Mouse (Mus musculus) olfactory bulb, adult 2 months (tissue): ENCODE data around the gene Ccnl2. TPM values are rescaled to one million over a fixed set of nuclear protein-coding genes. Genes with fewer than 3 reads are reported as not detected.

Experiments used
- H3K27ac ChIP-seq: fragments of 200-500 bp; 2 replicates; pipeline ENCODE4 v1.5.1; 2012; ENCODE audit warnings: low read depth, low read length; ENCODE audit not compliant: insufficient read depth
- H3K4me1 ChIP-seq: fragments of 200-500 bp; 2 replicates; pipeline ENCODE4 v1.6.1; 2012; ENCODE audit warnings: low read length; ENCODE audit not compliant: control insufficient read depth, insufficient read depth
- H3K4me3 ChIP-seq: fragments of 200-500 bp; 2 replicates; pipeline ENCODE4 v1.5.1; 2012; ENCODE audit warnings: mild to moderate bottlenecking, low read depth, low read length, moderate library complexity; ENCODE audit not compliant: insufficient read depth
- CTCF ChIP-seq: fragments of 200-500 bp; IDR thresholded peaks from 2 replicates; pipeline ENCODE4 v1.5.1; 2012; ENCODE audit warnings: low read depth, mild to moderate bottlenecking, low read length, moderate library complexity; ENCODE audit not compliant: insufficient read depth
- POLR2A ChIP-seq: fragments of 200-500 bp; IDR thresholded peaks from 2 replicates; pipeline ENCODE4 v1.6.1; 2012; ENCODE audit warnings: mild to moderate bottlenecking, low read depth, low read length, moderate library complexity; ENCODE audit not compliant: insufficient read depth
- WGBS: fragments of 180-500 bp; shearing (Covaris S2); methylation state at CpG from one replicate; pipeline ENCODE4 v1.1.7; 2018; 5-methylcytosine and 5-hydroxymethylcytosine counted together
- polyA plus RNA-seq: library from polyadenylated mRNA; stranded (reverse); fragments of >200 nt; gene quantifications from 2 replicates; pipeline ENCODE4 v1.2.4, GENCODE M21; 2012; ENCODE audit warnings: low replicate concordance; ENCODE audit not compliant: missing spikeins, insufficient read depth, insufficient read length

Gene Ccnl2
- polyA plus RNA-seq: 186 and 258 TPM in 2 replicates

DNA sequence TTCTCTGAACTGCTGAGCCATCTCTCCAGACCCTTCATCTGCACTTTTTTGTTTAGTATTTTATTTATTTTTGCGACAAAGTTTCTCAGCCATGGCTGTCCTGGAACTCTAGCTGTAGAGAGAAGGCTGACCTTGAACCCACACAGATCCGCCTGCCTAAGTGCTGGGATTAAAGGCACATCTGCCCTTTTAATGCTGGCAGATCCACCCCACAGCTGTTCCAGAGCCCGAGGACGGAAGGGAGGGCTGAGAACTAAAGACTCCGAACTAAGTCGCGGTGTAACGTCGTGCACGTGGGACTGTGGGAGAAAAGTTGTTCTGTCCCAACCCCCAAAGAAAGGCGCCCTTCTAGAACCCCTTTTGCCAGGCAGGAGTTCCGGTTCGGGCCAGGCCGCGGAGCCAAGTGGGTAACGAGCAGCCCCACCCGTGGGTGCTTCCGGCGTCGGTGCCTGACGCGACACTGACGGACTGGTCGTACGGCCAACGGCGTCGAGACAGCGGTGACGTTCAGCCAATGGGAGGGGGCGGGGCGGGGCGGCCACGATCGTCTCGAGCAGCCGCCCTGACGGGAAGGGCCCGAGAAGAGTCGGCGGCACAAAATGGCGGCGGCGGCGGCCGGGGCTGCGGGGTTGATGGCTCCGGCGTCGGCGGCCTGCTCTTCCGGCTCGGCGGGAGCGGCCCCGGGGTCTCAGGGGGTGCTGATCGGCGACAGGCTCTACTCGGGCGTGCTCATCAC lies at the start of gene Ccnl2:
Ccnl2 (plus strand) TSS at position 561 of the 736 bp plus-strand sequence.
- peak within 1 kb of the TSS; percentile 73 for H3K4me3 ChIP-seq
- peak within 1 kb of the TSS; percentile 91 for H3K27ac ChIP-seq
- TF ChIP-seq CTCF (no peak), POLR2A (peak; percentile 72)
- WGBS: under 1% methylated on average over 60 of the region's 60 CpGs
- H3K4me1 ChIP-seq: no peaks in the 10 kb centered on the region

DNA sequence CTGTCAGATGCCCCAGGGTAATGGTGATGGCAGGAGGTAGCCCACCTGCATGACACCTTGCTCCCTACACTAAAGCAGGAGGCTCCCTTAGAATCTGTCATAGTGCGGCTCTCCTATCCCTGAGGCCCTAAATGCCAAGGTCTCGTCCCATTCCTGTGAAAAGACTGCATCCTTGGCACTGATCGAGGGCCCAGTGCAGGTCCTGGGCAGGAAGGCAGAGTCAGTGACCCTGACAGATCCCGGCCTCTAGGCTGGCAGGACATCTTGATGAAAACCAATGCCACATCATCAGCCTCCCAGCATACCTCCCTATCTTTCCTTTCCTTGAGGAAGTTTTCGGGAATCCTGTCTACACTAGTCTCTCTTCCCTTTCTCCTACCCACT lies 42.8 kb upstream of the Ccnl2 start:
- Histone ChIP-seq H3K4me3 (peak overlapping the region; percentile 61), H3K4me1 (peaks cover 17% of the 10 kb centered on the region), H3K27ac (0 out of 2 replicates have a peak overlapping the region, but pooled peaks have one; percentile 64)
- WGBS: 58% methylated on average over 5 of the region's 5 CpGs
- TF ChIP-seq CTCF (no peak), POLR2A (no peak)

DNA sequence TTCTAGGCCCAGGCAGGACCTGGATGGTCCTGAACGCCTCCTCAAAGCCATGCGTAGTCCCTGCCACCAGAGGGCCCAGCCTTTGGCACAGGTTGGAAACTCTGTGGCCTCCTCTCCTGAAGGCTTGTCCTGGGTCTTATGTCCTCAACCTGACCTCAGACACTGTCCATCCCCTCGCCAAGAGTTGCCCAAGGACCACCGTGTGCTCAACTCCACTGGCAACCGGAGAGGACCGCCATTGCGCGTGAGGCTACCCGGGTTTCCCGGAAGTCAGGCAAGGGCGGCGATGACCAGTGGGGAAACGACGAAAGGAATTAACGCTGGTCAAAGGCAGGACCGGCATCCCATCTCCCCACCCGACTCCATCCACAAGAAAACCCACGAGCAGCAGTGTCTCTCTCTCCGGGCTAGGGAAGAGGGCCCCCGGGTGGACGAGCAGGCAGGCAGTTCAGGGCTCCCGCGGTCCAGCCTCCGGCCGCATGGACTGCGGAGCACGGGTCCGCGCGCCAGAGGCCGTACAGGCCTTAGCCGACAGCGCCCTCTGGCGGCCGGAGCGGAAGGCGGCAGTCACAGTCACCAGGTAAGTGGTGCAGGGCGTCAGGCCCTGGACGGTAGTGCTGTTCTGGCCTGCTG lies 42.3 kb upstream of the Ccnl2 start:
- TF ChIP-seq CTCF (peak; percentile 98), POLR2A (0 out of 2 replicates have a peak, but pooled peaks have one; percentile 33)
- Histone ChIP-seq H3K27ac (peak overlapping the region; percentile 64), H3K4me3 (peak overlapping the region; percentile 61), H3K4me1 (peaks cover 22% of the 10 kb centered on the region)
- under 1% methylated on average over 39 of the region's 39 CpGs for WGBS

DNA sequence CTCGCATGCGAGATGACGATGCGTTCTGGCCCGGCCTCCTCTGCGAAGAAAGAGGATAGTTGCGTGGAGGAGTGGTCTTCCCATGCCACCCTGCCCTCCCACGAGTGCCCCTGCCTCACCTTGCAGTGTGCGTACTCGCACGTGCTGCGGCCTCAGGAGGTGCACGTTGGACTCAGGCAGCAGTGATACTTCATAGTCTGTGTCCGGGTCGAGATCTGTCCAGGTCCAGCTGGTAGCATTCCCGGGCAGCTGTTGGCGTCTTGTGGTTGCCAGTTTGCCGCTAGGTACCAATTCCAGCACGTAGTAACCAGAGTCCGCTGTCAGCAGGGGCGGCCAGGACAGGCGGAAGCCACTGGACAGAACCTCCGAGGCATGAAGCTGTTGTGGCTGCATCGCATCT lies 41.7 kb upstream of the Ccnl2 start:
- Histone ChIP-seq H3K4me3 (peak overlapping the region; percentile 61), H3K4me1 (peaks cover 28% of the 10 kb centered on the region), H3K27ac (no peak overlapping the region)
- no peak for TF ChIP-seq POLR2A
- no peak for TF ChIP-seq CTCF
- WGBS: 40% methylated on average over 24 of the region's 24 CpGs

DNA sequence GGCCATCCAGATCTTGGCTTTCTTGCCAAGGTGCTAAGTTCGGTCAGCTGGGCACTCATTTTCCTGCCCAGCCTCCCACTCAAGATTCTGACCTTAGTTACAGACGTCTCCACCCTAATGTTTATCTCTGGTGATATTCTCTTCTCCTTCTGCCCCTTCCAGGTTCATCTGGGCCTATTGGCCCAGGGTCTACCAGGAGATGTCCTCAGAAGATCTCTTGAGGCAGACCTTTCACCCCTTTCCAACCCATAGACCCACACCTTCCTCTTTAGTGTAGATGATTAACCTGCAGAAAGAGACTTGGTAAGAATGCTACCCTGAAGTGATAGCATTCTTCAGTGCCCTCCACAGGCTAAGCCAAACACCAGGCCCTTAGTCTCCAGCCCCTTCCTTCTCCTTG lies 40.6 kb upstream of the Ccnl2 start:
- TF ChIP-seq POLR2A (no peak), CTCF (no peak)
- Histone ChIP-seq H3K27ac (no peak overlapping the region), H3K4me3 (no peak overlapping the region), H3K4me1 (peaks cover 36% of the 10 kb centered on the region)
- WGBS: 90% methylated on average over 2 of the region's 2 CpGs

DNA sequence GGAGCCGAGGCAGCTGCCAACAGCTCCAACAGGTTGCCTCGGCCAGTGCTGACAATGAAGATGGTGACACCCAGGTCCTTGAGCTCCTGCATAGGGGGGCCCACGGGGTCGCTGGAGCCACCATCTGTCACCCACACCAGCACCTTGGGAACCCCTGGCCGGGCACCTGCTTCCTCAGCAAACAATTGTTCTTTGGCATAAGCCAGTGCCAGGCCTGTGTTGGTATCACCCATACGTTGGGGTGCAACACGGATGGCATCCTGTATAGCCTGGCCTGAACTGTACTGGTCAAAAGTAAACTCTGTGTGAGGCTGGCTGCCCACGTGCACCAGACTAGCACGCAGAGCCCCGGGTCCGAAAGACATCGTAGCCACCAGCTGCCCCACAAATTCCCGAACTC lies 39.5 kb upstream of the Ccnl2 start:
- 90% methylated on average over 13 of the region's 13 CpGs for WGBS
- Histone ChIP-seq H3K27ac (no peak overlapping the region), H3K4me3 (no peak overlapping the region), H3K4me1 (peaks cover 41% of the 10 kb centered on the region)
- TF ChIP-seq POLR2A: no peak
- no peak for TF ChIP-seq CTCF

DNA sequence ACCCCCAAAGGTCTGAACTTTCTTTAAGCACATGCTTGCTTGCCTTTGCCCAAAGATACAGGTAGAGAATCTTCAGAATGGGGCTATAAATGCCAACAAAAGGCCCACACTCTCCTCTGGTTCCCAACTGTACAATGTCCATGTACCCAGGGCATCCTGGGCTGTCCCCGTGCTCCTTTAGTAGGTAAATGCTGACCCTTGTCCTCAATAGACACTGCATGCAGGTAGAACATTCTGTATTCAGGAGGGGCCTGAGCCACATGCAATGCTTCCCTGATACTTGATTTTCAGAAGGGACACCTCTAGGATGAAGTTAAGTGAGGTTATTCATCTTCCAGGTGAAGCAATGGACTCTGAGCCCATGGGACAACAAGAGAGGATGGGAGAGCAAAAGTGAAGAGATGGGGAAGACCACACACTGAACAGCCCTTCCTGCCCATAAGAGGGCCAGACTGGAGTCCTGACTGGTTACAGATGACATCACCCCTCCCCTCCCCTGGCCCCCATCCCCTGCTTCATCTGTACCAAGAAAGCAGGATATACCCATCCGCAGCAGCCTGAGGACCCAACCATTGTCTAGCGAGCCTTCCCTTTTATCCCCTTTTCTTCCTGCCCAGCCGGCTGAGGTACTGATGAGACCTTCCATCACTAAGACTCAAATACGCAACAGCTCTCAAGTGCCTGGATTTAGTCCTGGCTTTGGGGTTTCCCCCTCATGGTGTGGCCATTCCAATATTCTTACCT lies 38.8 kb upstream of the Ccnl2 start:
- 0 out of 2 replicates have a peak overlapping the region, but pooled peaks have one; percentile 15 for H3K4me3 ChIP-seq
- WGBS: 41% methylated on average over 5 of the region's 5 CpGs
- no peak overlapping the region for H3K27ac ChIP-seq
- H3K4me1 ChIP-seq: peaks cover 41% of the 10 kb centered on the region
- TF ChIP-seq POLR2A (no peak), CTCF (no peak)

DNA sequence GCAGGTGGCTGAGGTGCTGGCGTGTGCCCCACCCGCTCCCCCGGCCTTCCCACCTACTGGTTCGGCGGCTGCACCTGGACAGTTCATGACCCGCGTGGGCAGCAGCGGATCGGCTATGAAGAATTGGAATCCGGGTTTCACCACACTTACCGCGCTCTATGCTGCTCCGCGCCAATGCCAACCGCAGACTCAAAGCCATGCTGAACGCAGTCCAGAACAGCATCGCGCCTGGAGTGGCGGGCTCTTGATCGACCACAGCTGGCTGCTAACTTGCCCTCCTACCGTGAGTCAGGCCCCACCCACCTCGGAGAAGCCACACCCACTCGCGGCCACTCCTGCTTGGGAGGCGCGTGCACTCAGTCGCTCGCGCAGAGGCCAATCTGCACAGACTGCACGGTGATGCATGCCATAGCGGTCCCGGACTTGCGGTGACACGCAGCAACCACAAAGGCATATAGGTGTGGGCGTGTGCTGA lies 38.0 kb upstream of the Ccnl2 start, which contains the start of gene Vwa1:
Vwa1 (minus strand) TSS at position 419 of the 475 bp plus-strand sequence.
- WGBS: under 1% methylated on average over 35 of the region's 35 CpGs
- Histone ChIP-seq H3K27ac (peak within 1 kb of the TSS; percentile 81), H3K4me3 (peak within 1 kb of the TSS; percentile 45), H3K4me1 (peaks cover 41% of the 10 kb centered on the region)
- TF ChIP-seq POLR2A: peak; percentile 75
- no peak for TF ChIP-seq CTCF

DNA sequence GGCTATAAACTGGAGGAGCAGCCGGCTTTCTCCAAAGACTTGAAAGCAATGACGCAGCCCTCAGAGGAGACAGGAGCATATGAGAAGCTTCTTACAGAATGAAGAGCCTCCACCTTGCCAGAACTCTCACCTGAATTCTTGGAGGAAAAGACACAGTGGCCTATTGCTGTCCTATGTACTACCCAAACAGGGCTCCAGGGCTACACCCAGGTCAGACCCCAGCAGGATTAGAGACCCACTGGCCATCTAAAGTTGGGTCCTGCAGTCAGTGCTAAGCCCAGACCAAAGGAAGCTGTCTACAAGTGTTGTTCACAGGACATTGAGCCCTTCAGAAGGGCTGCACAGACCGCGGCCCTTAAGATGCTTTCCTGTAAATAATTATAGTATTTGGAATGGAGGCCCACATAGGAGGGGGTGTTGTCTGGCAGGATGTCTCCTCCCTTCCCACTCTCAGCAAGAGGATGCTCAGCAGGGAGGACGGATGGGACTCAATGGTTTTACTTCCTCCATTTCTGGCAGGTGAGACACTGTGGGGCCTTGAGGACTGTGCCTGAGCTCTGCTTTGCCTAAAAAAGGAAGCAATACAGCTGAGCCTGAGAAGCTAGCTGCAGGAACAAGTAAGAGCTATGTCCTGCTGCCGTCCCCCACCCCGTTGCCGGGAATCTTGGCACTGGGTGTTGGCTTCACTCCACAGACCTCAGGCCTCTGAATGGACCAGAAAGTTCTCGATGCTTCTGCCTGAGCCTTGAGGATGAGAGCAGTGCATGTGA lies 37.1 kb upstream of the Ccnl2 start:
- Histone ChIP-seq H3K4me3 (peak overlapping the region; percentile 45), H3K27ac (peak overlapping the region; percentile 81), H3K4me1 (peaks cover 33% of the 10 kb centered on the region)
- no peak for TF ChIP-seq CTCF
- no peak for TF ChIP-seq POLR2A
- WGBS: 17% methylated on average over 9 of the region's 9 CpGs
